Mouse (Mus musculus): ENCODE results near the gene Col27a1.

DNA sequence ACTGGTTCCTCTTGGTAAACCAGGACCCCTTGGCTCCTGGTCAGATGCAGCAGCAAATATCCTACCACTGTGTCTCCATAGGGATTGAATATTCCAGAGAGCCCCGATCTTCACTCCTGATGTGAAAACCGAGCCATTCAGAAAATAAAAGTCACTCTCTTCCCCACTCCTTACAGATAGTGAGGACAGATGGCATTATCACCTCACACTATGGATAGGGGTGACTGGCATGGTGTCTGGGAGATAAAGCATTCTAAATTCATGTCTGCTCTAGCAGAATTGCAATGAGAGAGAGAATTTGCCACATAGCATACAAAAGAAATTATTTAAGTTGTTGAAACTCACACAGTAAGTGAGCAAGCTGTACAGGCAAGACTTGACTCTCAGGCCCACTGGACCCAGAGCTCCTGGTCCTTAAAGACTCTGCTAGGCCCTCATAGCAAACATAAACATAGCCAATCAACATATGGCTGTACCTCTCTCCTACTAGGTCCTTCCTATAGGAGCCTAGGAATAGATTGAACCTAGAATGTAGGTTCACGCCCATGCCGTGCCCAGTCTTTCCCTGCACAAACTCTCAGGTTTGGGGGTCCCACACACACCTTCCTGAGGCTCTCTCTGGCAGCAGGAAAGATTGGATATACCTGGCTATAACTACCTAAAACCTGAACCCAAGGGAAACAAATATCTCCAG lies 169.0 kb downstream of the Col27a1 start:
- TF ChIP-seq POLR2A (IDR thresholded peaks at IDR 0.05; ENCODE audit: insufficient read depth, low read length) (no peak), CTCF (IDR thresholded peaks at IDR 0.05; ENCODE audit: low read depth, low read length) (no peak)

All from ES-Bruce4 (cell line).